Mouse (Mus musculus) MEL (cell line): ENCODE data around the gene Vps8.

Source experiments
- CTCF ChIP-seq, 3 experiments: IDR thresholded peaks in 2 of 3; conservative IDR thresholded peaks in 1 of 3; 2 replicates each; pipeline ENCODE4 v1.5.1; 2011 to 2012; ENCODE audit warnings: low read length in 3 of 3, low read depth in 2 of 3, mild to moderate bottlenecking in 2 of 3, improper control_type of control experiment in 1 of 3, inconsistent platforms in 1 of 3, mixed read lengths in 1 of 3, moderate library complexity in 1 of 3; ENCODE audit not compliant: control insufficient read depth in 1 of 3, insufficient read depth in 1 of 3, poor library complexity in 1 of 3, severe bottlenecking in 1 of 3
- EP300 ChIP-seq, 2 experiments: IDR thresholded peaks; 2 replicates each; pipeline ENCODE4 v1.6.1; 2011; ENCODE audit warnings: improper control_type of control experiment in 2 of 2, low read length in 2 of 2, low read depth in 1 of 2, mild to moderate bottlenecking in 1 of 2

DNA sequence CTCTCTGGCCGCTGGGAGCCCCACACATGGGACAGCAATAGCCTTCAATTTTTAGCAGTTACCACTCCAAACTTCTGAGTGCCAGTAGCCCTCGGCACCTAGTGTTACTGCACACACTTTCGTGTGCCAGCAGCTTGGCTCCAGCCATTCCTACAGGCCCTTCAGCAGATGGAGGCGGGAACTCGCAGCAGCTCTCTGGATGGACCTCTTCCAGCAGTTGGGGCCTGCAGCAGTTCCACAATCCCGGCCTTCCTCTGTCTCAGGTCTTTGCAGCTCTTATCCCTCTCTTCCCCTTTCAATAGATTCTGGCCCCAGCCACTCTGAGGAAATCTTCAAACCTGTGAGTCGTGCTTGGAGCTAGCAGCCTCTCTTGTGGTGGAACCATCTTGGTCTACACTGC is 253.9 kb downstream of the Vps8 start:
- TF ChIP-seq EP300 (IDR thresholded peaks at IDR 0.05; ENCODE audit: low read depth in 1 of 2, low read length in 2 of 2) = no peak
- no peak for TF ChIP-seq CTCF (IDR thresholded peaks at IDR 0.05 in 2 of 3, conservative IDR thresholded peaks at IDR 0.05 in 1 of 3; ENCODE audit: control insufficient read depth in 1 of 3, insufficient read depth in 1 of 3, low read depth in 2 of 3, low read length in 3 of 3, poor library complexity in 1 of 3, severe bottlenecking in 1 of 3)
